Mouse (Mus musculus) erythroblast, embryonic 14.5 days (primary cell): ENCODE data around the gene Cox14. TPM values are rescaled to one million over a fixed set of nuclear protein-coding genes. Genes with fewer than 3 reads are reported as not detected.

Experiments
- H3K27me3 ChIP-seq: 2 replicates; pipeline ENCODE4 v1.6.1; 2012; ENCODE audit warnings: inconsistent platforms; ENCODE audit not compliant: control insufficient read depth
- H3K36me3 ChIP-seq: 2 replicates; pipeline ENCODE4 v1.6.1; 2012; ENCODE audit warnings: mild to moderate bottlenecking, inconsistent platforms; ENCODE audit not compliant: control insufficient read depth
- H3K4me1 ChIP-seq: 2 replicates; pipeline ENCODE4 v1.6.1; 2012; ENCODE audit warnings: inconsistent platforms; ENCODE audit not compliant: control insufficient read depth
- H3K4me3 ChIP-seq: replicated peaks from 2 replicates; pipeline ENCODE3; 2012; ENCODE audit warnings: moderate library complexity, mild to moderate bottlenecking, inconsistent platforms
- H3K9me3 ChIP-seq: 2 replicates; pipeline ENCODE4 v1.6.1; 2012; ENCODE audit warnings: low read length, inconsistent platforms, mixed read lengths; ENCODE audit not compliant: control insufficient read depth
- GATA1 ChIP-seq: IDR thresholded peaks from 2 replicates; pipeline ENCODE4 v1.6.1; 2012; ENCODE audit warnings: low read length, inconsistent platforms, mixed read lengths
- TAL1 ChIP-seq: IDR thresholded peaks from 3 replicates; pipeline ENCODE4 v1.6.1; 2012; ENCODE audit warnings: low read length, inconsistent platforms, mixed read lengths
- polyA plus RNA-seq: library from polyadenylated mRNA; stranded (reverse); fragments of >175 nt; gene quantifications from 2 replicates; pipeline ENCODE4 v1.2.3, GENCODE M21; 2012

The Cox14 gene
- polyA plus RNA-seq, 1 experiment, result 5.7 TPM

- Histone ChIP-seq H3K4me3 (no peak overlapping the region), H3K9me3 (no peaks in the 10 kb centered on the region), H3K36me3 (peaks cover 42% of the 10 kb centered on the region), H3K27me3 (no peaks in the 10 kb centered on the region), H3K4me1 (peaks cover 12% of the 10 kb centered on the region)
- TF ChIP-seq TAL1 (no peak), GATA1 (no peak)
These were observed 10.6 kb upstream of the Cox14 start for GRCm38 (mm10) chr15:99714858-99715257.

GRCm38 (mm10) chr15:99715361-99715865 lies 10.0 kb upstream of the Cox14 start:
- H3K36me3 ChIP-seq, result peaks cover 37% of the 10 kb centered on the region
- peaks cover 12% of the 10 kb centered on the region for H3K4me1 ChIP-seq
- H3K4me3 ChIP-seq, result no peak overlapping the region
- no peaks in the 10 kb centered on the region; the same call in 1 of the 2 replicates for H3K27me3 ChIP-seq
- TF ChIP-seq GATA1 (no peak), TAL1 (no peak)
- no peaks in the 10 kb centered on the region for H3K9me3 ChIP-seq

GRCm38 (mm10) chr15:99715982-99716746 lies 9.3 kb upstream of the Cox14 start:
- no peak for TF ChIP-seq GATA1
- no peak for TF ChIP-seq TAL1
- Histone ChIP-seq H3K27me3 (no peaks in the 10 kb centered on the region; the same call in 1 of the 2 replicates), H3K36me3 (peaks cover 29% of the 10 kb centered on the region), H3K4me1 (peaks cover 12% of the 10 kb centered on the region), H3K4me3 (no peak overlapping the region), H3K9me3 (no peaks in the 10 kb centered on the region)

- peaks cover 12% of the 10 kb centered on the region for H3K4me1 ChIP-seq
- TF ChIP-seq GATA1 (no peak), TAL1 (no peak)
- no peaks in the 10 kb centered on the region for H3K9me3 ChIP-seq
- H3K27me3 ChIP-seq, result no peaks in the 10 kb centered on the region; the same call in 1 of the 2 replicates
- no peak overlapping the region for H3K4me3 ChIP-seq
- peaks cover 23% of the 10 kb centered on the region for H3K36me3 ChIP-seq
These were observed 8.6 kb upstream of the Cox14 start for GRCm38 (mm10) chr15:99716814-99717213.

GRCm38 (mm10) chr15:99717386-99718334 lies 7.8 kb upstream of the Cox14 start, which contains the start of gene Gpd1:
Gene Gpd1, plus strand, starts transcription at chr15:99717515.
- Histone ChIP-seq H3K9me3 (no peaks in the 10 kb centered on the region), H3K27me3 (no peaks in the 10 kb centered on the region; the same call in 1 of the 2 replicates), H3K4me1 (peaks cover 12% of the 10 kb centered on the region), H3K4me3 (peak within 1 kb of the TSS; percentile 46), H3K36me3 (peaks cover 14% of the 10 kb centered on the region)
- no peak for TF ChIP-seq GATA1
- TF ChIP-seq TAL1, result no peak

GRCm38 (mm10) chr15:99718461-99719021 lies 6.9 kb upstream of the Cox14 start:
- peaks cover 13% of the 10 kb centered on the region for H3K4me1 ChIP-seq
- peaks cover 4% of the 10 kb centered on the region; the same call in 1 of the 2 replicates for H3K27me3 ChIP-seq
- no peak for TF ChIP-seq GATA1
- no peak for TF ChIP-seq TAL1
- H3K36me3 ChIP-seq, result peaks cover 5% of the 10 kb centered on the region
- no peaks in the 10 kb centered on the region for H3K9me3 ChIP-seq
- H3K4me3 ChIP-seq, result no peak overlapping the region

GRCm38 (mm10) chr15:99719865-99720264 lies 5.6 kb upstream of the Cox14 start:
- Histone ChIP-seq H3K4me1 (peaks cover 24% of the 10 kb centered on the region), H3K9me3 (no peaks in the 10 kb centered on the region), H3K36me3 (no peaks in the 10 kb centered on the region; the same call in 1 of the 2 replicates), H3K4me3 (no peak overlapping the region), H3K27me3 (peaks cover 11% of the 10 kb centered on the region)
- no peak for TF ChIP-seq TAL1
- no peak for TF ChIP-seq GATA1

- Histone ChIP-seq H3K9me3 (no peaks in the 10 kb centered on the region), H3K27me3 (peaks cover 11% of the 10 kb centered on the region), H3K4me3 (no peak overlapping the region), H3K4me1 (peaks cover 30% of the 10 kb centered on the region), H3K36me3 (no peaks in the 10 kb centered on the region; the same call in 1 of the 2 replicates)
- TF ChIP-seq TAL1 (no peak), GATA1 (no peak)
These were observed 3.3 kb upstream of the Cox14 start for GRCm38 (mm10) chr15:99721921-99722743.
